Comparison of ENCODE assay signal across 9 mouse cellular contexts in the genomic region with DNA sequence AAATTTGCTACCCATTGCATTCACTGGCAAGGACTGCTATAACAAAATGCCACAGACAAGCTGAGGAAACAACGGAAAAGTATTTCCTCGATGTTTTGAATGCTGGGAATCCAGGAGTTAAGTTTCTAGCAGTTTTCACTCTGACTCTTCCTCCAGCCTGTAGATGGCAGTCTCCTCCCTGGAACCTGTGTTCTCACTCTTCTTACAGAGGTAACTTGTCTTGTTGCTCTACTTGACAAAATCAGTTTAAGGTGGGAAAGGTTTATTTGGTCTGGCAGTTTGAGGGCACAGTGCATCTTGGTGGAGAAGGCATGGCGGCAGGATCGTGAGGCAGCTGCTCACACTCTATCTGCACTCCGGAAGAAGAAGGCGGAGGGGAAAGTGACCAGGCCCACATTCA.
DNase-seq lines count a peak whose midpoint lies in the region; ATAC-seq and TF ChIP-seq lines count a peak whose summit lies in the region.
"Had no signal": no experiment of that assay in that cellular context is flagged by ENCODE, and none has a peak within 500 bp of the region (broad histone marks: within the 10 kb centered on the region; RNA-seq: fewer than 3 reads in every experiment).

No protein-coding gene starts in this region.

- H3K4me3 ChIP-seq in cortical plate, adult 2 months (ENCODE audit: insufficient read depth, low read length) = no peak overlapping the region
- H3K4me3 ChIP-seq in stomach, postnatal 0 days (ENCODE audit: low read depth, low read length) = no peak overlapping the region
- H3K4me3 ChIP-seq: limb, embryonic 15.5 days had no signal

- no peak for TF ChIP-seq POLR2A in cortical plate, adult 2 months (IDR thresholded peaks at IDR 0.05; ENCODE audit: extremely low read depth, insufficient read depth, low read length)

- H3K4me2 ChIP-seq in stomach, postnatal 0 days (replicated peaks; ENCODE audit: low read depth) = no peak overlapping the region
- H3K4me2 ChIP-seq: limb, embryonic 15.5 days had no signal

- WGBS in stomach, postnatal 0 days = 66% methylated on average over 6 of the region's 6 CpGs

- no peaks in the 10 kb centered on the region for H3K4me1 ChIP-seq in cortical plate, adult 2 months (ENCODE audit: control insufficient read depth, insufficient read depth, low read length)
- H3K4me1 ChIP-seq in stomach, postnatal 0 days (replicated peaks; ENCODE audit: control insufficient read depth, insufficient read depth) = 0 out of 2 replicates have a peak, but pooled peaks cover 2% of the 10 kb centered on the region

- peak; percentile 69 for TF ChIP-seq CTCF in cortical plate, adult 2 months (IDR thresholded peaks at IDR 0.05; ENCODE audit: extremely low read depth, insufficient read depth, low read length)
- TF ChIP-seq CTCF in stomach, postnatal 0 days (IDR thresholded peaks at IDR 0.05; ENCODE audit: low read depth) = peak; percentile 83

- no peaks in the 10 kb centered on the region for H3K36me3 ChIP-seq in stomach, postnatal 0 days (ENCODE audit: control insufficient read depth, insufficient read depth, low read length)
- H3K36me3 ChIP-seq: limb, embryonic 15.5 days had no signal

- H3K9me3 ChIP-seq in stomach, postnatal 0 days (ENCODE audit: control insufficient read depth, low read length) = no peaks in the 10 kb centered on the region
- H3K9me3 ChIP-seq: limb, embryonic 15.5 days had no signal

- H3K27me3 ChIP-seq in stomach, postnatal 0 days (ENCODE audit: control insufficient read depth, insufficient read depth, low read length) = no peaks in the 10 kb centered on the region
- H3K27me3 ChIP-seq: limb, embryonic 15.5 days had no signal

- H3K27ac ChIP-seq in cortical plate, adult 2 months (ENCODE audit: insufficient read depth, low read length) = no peak overlapping the region
- H3K27ac ChIP-seq in stomach, postnatal 0 days (replicated peaks) = no peak overlapping the region
- H3K27ac ChIP-seq: limb, embryonic 15.5 days had no signal

- ATAC-seq in stomach, postnatal 0 days (ENCODE audit: low FRiP score, low TSS enrichment) = no peak

- TF ChIP-seq EP300 in stomach, postnatal 0 days (optimal IDR thresholded peaks at IDR 0.05) = no peak

- no peak overlapping the region for H3K9ac ChIP-seq in stomach, postnatal 0 days (ENCODE audit: low read length)
- H3K9ac ChIP-seq: limb, embryonic 15.5 days had no signal

- peak; percentile 60 for DNase-seq in heart, adult 11 months
- no peak for DNase-seq in heart, adult 9 months (ENCODE audit: low spot score in 2 of 2)
- peak; percentile 17 for DNase-seq in ovary, postnatal 14 days (ENCODE audit: low spot score)
- DNase-seq in ovary, adult 18-20 months (ENCODE audit: low spot score) = no peak
- no peak for DNase-seq in stomach, postnatal 0 days (ENCODE audit: low spot score)
- DNase-seq in spleen, adult 12 weeks (ENCODE audit: low spot score) = no peak
- DNase-seq in spleen, postnatal 4 days (ENCODE audit: low spot score in 2 of 2) = no peak

Comparison
In these comparisons a context has a peak if more than half of its experiments do, and no peak if none do; other contexts are left out.
1. DNase-seq: peak in heart, adult 11 months (single experiment) and ovary, postnatal 14 days (single experiment); none in heart, adult 9 months (0 of 2), ovary, adult 18-20 months (single experiment), stomach, postnatal 0 days (single experiment), spleen, adult 12 weeks (single experiment) and spleen, postnatal 4 days (0 of 2).